Mouse (Mus musculus) MEL (cell line): ENCODE measurements at regions not wholly inside any gene's neighbourhood (a gene's known extent, or its start where the extent isn't known, plus 50 kb on each side); places are given as distances from the start of the nearest gene placed in this dataset.

Experiments used
- CHD1 ChIP-seq: IDR thresholded peaks from 2 replicates; pipeline ENCODE4 v1.6.1; 2012; ENCODE audit warnings: low read depth, mild to moderate bottlenecking, inconsistent platforms, low read length, improper control_type of control experiment
- EP300 ChIP-seq, 2 experiments: IDR thresholded peaks; 2 replicates each; pipeline ENCODE4 v1.6.1; 2011; ENCODE audit warnings: improper control_type of control experiment in 2 of 2, low read length in 2 of 2, low read depth in 1 of 2, mild to moderate bottlenecking in 1 of 2
- POLR2AphosphoS2 ChIP-seq: IDR thresholded peaks from 2 replicates; pipeline ENCODE4 v1.6.1; 2011; ENCODE audit warnings: low read length, improper control_type of control experiment
- USF1 ChIP-seq: IDR thresholded peaks from 2 replicates; pipeline ENCODE4 v1.6.1; 2014; ENCODE audit warnings: low read depth, mild to moderate bottlenecking, inconsistent platforms, low read length, improper control_type of control experiment, moderate library complexity
- USF2 ChIP-seq, 2 experiments: IDR thresholded peaks; 2 replicates each; pipeline ENCODE4 v1.6.1; 2011 to 2012; ENCODE audit warnings: improper control_type of control experiment in 2 of 2, low read length in 2 of 2, borderline replicate concordance in 1 of 2, inconsistent platforms in 1 of 2, low read depth in 1 of 2, mild to moderate bottlenecking in 1 of 2; ENCODE audit not compliant: insufficient read depth in 1 of 2

DNA sequence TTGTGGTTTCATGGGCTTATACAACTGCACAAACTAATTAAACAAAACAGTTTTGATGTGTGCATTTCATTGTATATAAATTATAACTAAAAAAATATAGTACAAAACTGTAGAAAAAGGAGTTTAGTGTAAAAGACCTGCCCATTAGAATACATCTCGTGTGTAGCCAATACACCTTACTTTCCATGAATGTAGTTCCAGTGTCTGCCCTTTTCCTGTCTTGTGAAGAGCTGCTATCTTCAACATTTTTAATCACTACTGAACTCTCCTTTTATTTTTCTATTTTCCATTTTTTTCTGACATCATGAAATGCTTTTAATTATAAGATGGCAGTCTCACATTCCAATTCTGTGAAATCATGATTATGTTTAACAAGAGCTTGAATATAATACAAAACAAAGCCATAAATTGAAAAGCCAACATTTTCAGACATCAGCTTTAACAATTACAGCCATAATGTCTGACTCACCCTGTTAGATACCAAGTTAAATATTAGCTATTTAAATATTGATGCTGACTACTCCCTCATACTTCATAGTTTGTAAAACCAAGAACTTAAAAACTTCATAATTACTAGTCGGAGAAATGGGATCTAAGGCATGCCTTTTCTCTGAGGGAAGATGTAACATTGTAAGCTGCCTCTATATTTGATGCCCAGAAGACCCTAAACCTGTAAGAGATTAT is 163.6 kb upstream of the Sema3d start:
- TF ChIP-seq USF1: no peak
- no peak for TF ChIP-seq USF2 (IDR thresholded peaks at IDR 0.05; ENCODE audit: borderline replicate concordance in 1 of 2, insufficient read depth in 1 of 2, low read depth in 1 of 2, low read length in 2 of 2)
- no peak for TF ChIP-seq POLR2AphosphoS2
- no peak for TF ChIP-seq CHD1
- no peak for TF ChIP-seq EP300 (IDR thresholded peaks at IDR 0.05; ENCODE audit: low read depth in 1 of 2, low read length in 2 of 2)
